Mouse (Mus musculus) fibroblast of lung, adult 2 months (primary cell): ENCODE results near the gene Wnt2.

ENCODE experiments used
- DNase-seq: peaks from one replicate; pipeline ENCODE4 v3.0.0-alpha.2; 2011; ENCODE audit warnings: low read depth

Wnt2 gene

GRCm38 (mm10) chr6:17978324-17978723 lies 52.1 kb downstream of the Wnt2 start:
- no peak for DNase-seq

DNA sequence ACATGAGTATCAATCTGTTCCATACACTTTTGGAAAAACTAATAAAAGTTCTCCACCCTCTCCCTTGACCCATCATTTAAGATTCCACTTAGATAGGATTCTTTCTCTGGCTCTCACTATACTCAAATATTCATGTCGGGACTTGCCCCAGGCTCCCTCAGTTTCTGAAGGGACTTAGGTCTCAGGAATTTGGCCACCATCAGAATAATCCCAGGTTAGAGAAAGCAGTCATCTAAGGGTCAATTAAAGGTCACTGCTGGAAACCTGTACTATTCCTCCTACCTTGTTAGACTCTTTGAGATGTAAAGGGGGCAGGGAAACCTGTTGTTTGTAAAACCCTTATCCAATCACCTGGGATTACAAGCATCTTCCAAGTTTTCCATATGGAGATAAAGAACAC lies 53.2 kb downstream of the Wnt2 start:
- no peak for DNase-seq

GRCm38 (mm10) chr6:17974416-17974815 lies 56.0 kb downstream of the Wnt2 start:
- DNase-seq = no peak

DNA sequence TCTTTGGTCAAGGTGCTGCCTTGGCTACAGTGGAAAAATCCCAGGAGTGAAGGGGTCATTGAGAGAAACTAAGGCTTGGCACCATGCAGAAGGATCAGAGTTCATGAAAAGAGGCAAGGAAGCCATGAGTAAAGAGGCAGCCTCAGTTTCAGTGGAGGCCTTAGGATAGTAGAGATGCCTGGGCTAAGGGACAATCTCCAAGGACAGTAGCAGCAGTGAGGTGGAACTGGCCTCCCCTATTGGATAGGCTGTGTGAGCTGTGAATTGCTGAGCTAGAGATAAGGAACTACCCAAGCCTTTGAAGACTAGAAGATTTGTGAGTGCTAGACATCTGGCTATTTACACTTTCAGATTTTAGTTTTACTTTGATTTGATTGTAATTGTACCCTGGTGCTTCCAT lies 59.0 kb downstream of the Wnt2 start:
- DNase-seq = no peak

DNA sequence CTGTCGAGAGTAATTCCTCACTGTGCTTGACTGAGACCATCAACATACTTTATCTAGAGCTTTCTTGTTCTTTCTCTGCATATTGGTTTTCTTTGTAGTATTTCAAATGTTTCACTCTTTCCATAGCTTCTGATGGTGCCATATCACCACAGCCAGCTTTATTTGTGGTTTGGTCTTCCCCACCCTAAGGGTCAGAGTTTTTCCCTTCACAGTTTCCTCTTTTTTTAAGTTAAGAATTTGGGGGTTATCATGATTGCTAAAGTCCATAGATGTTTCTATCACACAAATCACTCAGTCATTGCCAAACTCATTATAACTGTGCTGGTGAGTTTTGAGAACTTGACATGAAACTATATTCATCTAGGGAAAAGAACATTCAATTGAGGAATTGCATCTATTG lies 60.6 kb downstream of the Wnt2 start:
- DNase-seq = no peak

GRCm38 (mm10) chr6:17968467-17969144 lies 61.8 kb downstream of the Wnt2 start:
- DNase-seq = no peak

- DNase-seq = no peak
These were observed 66.9 kb downstream of the Wnt2 start for GRCm38 (mm10) chr6:17963455-17963854.

- no peak for DNase-seq
These were observed 78.6 kb downstream of the Wnt2 start for GRCm38 (mm10) chr6:17951779-17952178.

GRCm38 (mm10) chr6:17949103-17949502 lies 81.3 kb downstream of the Wnt2 start:
- DNase-seq = no peak

- DNase-seq = no peak
These were observed 83.1 kb downstream of the Wnt2 start for GRCm38 (mm10) chr6:17947130-17947831.

DNA sequence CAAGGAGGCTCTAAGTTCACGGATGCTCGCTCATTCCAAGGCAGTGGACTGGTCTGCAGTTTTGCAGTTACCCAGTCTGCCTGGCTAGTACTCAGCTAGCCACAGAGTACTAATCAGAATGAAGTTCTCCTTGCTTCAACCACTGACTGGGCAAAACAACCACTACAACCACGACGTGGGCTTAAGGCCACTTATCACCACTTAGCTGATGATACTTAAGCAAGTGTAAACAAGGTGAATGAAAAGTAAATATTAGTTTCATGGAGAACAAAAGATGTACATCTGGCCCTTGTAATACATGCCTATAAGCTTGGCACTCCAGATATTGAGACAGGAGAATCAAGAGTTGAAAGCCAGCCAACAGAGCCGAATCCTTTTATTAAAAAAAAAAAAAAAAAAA lies 83.9 kb downstream of the Wnt2 start:
- DNase-seq = no peak

- no peak for DNase-seq
These were observed 86.3 kb downstream of the Wnt2 start for GRCm38 (mm10) chr6:17943877-17944617.

GRCm38 (mm10) chr6:17942344-17942743 lies 88.0 kb downstream of the Wnt2 start:
- DNase-seq = no peak

DNA sequence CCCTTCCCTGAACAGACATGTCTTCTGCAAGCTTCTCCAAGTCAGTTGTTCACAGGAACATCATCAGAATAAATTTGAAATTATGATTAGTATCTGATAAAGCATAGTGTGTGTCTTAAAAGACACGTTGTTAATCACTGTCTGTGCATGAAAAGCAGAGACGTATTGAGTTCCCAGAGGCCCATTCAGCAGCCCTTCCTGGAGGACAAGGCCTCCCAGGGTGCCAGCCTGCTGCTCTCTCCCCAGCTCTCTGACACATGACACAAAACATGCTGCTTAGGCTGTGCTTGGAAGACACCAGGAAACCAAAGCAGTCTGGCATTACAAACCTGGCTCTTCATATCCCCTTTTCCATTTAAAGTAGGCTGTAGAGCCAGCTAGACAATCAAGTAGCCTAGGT lies 88.5 kb downstream of the Wnt2 start:
- DNase-seq = no peak
